Mouse (Mus musculus): Measurements from ENCODE around the gene Spty2d1.
"Not testable (repeated sequence)": the region's sequence is repeated elsewhere in the genome, so short reads cannot be mapped to it uniquely, and the experiment has no call there.

Gene Spty2d1
- long read RNA-seq, experiment 1, full-length matches to known transcripts, result 2 of 2 reads
- long read RNA-seq, experiment 1, partial matches to known transcripts, result 0 of 2 reads
- long read RNA-seq, experiment 1, other reads (novel, unspliced or antisense), result 0 of 2 reads
- long read RNA-seq, experiment 2, full-length matches to known transcripts, result 2 of 15 reads
- long read RNA-seq, experiment 2, partial matches to known transcripts, result 8 of 15 reads
- long read RNA-seq, experiment 2, other reads (novel, unspliced or antisense), result 5 of 15 reads

DNA sequence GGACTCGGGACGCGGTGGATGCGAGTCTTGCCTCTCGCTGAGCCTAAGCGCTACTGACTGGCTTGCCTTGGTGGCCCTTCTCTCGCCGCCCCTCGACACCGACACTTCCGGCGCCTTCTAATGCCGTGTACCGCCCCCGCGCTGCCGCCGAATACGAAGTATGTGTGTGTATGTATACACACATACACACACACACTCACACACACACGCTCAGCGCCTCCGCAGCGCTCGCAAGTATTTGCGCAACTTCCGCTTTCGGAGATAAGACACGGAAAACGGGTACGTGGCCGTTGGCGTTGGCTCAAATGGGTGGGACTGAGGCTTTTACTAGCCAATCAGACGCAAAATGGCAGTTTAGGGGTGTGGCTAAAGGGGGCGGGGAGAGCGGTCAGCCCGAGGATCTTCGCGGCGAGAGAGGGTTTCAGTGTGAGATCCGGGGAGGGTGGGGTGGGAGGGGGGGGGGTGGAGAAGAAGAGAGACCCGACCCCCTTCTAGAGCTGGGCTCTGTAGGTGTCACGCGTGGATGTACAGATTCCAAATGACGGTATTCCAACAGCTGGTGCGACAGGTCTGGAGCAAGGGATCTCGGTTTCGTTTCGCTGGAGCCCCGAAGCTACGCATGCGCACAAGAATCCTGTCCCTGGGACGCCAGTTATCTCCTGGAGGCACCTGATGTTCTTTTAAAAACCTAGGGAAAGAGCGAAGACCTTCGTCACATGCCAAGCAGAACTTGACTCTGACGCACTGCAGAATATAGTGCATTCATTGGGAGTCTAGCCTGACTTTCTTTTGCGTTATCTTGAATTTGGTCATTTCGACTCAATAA, at the start of gene Spty2d1:
Gene Spty2d1, minus strand, starts transcription at position 244 of the 826 bp plus-strand sequence.
- intact Hi-C loops (cut with DNase I), result no loop called here

DNA sequence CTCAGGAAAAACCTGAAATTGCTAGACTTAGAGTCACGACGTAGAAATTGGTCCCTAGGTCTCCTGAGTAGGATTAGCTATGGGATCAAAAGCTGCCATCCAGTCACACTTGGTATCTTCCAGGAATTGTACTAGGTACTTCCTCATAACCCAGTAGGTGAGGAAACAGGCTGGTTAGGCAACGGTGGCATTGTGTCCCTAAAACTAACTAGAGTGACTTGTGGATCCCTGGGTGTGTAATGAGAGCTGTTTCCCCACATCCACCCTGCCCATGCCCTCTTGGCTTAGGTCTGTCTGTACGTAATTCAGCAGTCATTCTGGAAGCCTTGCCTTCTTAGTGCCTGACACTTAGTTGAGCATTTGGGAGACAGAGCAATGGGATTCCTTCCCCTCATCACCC, 48.1 kb upstream of the Spty2d1 start:
- intact Hi-C loops (cut with DNase I), result no loop called here

DNA sequence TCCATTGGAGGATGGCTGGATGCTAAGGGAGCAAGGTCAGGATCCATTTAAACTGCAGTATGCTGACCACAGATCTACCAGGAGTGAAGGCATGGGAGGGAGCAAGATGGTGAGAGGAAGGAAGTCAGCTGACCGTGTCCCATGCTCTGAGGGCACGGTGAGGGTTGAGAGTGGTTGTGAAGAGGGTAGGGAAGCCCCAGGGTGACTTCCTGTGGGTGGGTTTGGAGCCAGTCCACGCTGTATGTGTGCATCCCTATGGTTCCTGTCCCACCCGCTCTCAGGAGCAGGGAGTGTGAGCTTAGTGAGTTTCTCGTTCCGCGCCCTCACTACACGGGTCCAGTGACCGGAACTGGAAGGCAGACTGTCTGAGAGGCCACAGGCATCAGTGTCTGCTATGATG, 47.5 kb upstream of the Spty2d1 start:
- intact Hi-C loops (cut with DNase I), result no loop called here

DNA sequence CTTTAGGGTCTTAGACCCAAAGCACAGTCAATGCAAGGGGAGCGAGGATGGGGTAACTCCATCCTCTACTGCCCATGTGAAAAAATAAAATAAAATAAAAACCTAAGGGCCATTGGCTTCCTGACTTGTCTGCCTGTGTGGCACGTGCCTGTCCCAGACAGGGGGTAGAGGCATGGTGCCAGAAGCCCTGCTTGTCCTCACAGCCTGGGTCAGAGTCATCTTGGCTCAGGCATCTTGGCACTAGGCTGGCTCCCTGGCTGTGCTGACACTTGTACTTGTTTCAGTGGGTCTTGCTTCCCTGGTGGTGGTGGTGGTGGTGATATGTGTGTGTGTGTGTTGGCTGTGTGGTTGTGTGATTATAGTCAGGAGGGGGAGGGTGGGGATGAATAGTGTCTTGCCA, 46.5 kb upstream of the Spty2d1 start:
- intact Hi-C loops (cut with DNase I), result no loop called here

DNA sequence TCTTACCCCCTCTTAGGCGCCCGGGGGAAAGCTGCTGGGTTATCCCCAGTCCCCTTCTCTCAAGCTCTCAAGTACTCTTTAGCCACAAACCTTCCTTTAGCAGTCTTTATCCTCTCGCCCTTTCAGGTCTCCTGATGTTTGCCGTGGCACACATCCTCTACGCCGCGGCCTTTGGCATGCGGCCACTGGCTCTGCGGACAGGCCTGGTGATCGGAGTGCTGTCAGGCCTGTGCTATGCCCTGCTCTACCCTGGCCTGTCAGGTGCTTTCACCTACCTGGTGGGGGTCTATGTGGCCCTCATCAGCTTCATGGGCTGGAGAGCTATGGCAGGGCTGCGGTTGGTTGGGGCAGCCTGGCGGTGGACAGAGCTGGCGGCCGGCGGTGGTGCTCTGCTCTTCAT, 45.1 kb upstream of the Spty2d1 start:
- intact Hi-C loops (cut with DNase I), result no loop called here

DNA sequence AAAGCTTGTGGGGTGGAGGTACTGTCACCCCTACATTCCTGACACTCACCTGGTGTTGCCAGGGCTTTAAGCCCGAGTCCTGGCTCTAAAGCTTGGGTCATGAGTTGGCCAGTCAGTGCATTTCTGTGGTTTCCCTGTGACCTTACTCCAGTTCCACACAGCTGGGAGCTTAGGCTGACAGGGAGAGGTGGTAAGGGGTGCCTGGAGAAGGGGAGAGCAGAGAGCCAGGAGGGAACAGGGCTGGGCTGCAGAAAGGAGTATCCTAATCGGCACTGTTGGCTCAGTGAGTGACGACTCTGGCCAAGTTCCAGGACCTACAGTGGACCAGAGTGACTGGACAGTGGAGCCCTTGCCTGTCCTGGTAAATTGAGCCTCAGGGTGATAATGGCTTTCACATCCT, 44.1 kb upstream of the Spty2d1 start:
- intact Hi-C loops (cut with DNase I), result no loop called here

DNA sequence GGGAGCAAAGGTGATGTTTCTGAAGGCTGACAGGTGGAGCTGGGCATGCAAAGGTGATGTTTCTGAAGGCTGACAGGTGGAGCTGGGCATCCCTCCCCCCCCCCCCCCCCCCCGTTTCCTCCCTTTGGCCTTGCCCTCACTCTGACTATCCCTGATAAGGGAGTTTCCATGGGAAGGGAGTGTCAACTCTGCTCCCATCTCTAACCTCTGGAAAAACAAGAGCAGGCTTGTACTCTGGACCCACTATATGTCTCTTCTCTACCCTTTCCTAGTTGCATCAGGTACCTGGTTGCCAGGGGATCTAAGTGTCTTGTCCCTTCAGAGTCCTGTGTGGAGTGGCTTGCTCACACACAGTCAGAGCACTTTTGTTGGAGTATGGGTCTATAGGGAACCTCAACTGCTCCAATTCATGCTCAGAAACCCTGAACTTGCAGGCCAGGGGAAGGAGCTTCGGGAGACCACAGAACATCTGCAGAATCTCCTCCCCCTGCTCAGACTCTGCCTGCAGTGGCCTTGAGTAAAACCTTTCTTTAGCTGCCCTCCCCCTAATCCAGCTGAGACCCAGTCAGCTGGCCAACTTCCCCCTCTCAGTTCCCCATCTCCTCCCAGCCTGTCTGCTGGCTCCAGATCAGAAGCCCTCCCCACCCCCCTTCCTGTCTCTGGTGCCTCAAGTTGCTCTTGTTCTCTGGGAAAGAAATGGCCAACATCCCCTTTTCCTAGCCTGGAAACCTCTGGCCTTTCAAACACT, 43.4 kb upstream of the Spty2d1 start:
- intact Hi-C loops (cut with DNase I), result no loop called here

DNA sequence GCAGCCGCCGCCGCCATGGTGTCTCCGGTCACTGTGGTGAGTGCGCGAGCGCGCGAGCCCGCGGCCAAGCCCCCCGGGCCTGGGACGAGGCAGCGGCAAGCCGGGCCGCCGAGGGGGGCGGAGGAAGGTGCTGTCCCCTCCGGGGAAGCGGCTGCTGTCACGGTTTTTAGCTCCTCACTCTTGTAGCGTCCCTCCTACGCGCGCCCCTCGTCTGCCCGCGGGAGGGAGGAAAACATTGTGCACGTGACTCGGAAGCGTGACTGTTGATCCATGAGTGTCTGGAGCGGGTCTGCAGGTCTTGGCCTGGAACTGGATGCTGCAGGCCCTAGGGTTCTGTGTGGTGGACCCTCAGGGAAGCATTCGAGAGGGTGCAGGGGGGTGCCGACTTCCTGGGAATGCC, 42.6 kb upstream of the Spty2d1 start:
- intact Hi-C loops (cut with DNase I), result no loop called here

DNA sequence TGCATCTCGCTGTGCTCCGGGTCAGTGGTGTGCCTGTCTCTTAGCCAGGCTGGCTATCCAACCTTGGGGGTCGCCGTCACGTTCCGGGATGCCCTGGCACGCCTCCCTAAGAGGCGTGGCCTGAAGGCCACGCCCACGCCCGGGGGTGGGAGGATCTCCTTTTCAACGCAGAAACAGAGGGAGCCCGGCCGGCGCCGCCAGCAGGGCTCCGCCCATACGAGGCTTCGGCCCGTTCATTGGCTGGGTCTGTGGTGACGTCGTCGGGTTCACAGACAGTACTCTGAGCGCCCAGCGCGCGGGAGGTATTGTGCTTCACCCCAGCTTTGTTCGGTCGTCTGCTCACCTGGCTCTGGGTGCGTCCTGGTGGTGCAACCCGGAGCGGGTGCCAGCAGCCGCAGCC, 42.2 kb upstream of the Spty2d1 start, which contains the start of gene Tmem86a:
Gene Tmem86a, plus strand, starts transcription at position 236 of the 400 bp plus-strand sequence.
- intact Hi-C loops (cut with DNase I), result no loop called here

DNA sequence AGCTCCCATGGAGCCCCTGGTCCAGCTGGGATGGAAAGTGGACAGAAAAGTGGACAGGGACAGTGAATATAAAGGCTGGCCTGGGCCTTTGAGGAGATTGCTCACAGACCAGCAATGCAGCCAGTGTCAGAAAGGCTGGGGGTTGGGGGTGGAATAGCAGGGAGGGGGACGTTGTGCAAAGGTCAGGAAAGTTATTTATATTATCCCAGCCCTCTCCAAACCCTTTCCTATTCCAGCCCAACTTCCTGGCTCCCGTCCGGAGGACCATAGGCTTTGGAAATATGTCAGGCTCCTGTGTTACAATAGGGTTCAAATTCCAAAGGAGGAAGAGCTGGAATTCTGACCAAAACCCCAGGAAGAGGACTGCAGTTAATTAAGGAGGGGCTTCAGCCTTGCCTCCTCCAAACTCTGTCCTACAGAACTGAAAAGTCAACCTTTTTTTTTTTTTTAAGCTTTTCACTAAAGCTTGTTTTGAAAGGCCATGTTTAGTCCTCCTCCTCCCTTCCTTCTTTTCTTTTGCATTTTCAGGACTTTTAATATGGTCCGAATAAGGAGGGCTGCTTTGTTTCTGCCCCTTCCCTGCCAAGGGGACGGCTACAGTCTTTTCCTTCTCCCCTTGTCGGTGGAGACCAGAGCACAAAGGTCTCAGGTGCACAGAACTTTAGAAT, 34.7 kb upstream of the Spty2d1 start:
- intact Hi-C loops (cut with DNase I), result no loop called here

DNA sequence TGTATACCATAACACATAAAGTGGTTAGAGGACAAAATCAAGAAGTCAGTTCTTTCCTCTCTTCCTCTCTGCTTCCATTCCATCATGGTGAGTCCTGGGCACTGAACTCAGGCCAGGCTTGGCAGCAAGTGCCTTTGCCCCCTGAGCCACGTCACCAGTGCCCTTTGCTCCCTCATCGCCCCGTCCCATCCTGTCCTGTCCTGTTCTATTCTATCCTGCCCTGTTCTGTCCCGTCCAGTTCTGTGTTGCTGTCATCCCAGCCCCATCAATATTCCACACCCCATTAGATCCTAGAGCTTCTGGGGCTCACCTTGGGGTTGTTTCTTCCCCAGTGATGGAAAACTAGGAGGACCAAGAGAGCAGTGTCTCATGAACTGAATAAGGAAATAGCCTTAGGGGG, 33.9 kb upstream of the Spty2d1 start:
- intact Hi-C loops (cut with DNase I), result no loop called here

DNA sequence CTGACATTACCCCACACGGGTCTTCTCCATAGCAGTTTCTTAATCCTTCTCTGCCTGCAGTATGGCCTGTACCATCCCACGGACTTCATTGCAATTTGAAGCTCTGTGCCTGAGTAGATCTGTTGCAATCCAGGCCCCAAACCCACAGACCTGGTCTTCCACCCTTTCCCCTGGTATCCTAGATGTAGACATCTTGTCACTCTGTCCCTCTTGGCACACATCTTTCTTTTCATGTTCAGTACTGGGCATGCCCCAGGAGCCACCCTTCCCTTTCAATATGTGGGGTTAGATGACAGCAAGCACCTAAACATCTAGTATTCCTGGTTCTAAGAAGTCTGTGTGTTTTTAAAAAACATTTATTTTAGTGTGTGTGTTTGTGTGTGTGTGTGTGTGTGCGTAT, 33.5 kb upstream of the Spty2d1 start:
- intact Hi-C loops (cut with DNase I), result no loop called here

DNA sequence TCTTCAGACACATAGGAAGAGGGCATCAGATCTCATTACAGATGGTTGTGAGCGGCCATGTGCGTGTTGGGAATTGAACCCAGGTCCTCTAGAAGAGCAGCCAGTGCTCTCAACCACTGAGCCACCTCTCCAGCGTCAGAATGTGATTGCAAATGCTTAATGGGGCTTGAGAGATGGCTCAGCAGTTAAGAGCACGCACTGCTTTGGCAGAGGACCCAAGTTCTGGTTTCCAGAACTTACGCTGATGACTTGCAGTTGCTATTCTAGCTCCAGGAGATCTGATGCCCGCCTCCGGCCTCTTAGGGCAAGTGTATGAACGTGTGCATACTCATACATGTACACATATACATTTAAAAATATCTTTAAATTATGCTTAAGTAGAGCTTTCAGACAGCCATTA, 27.2 kb upstream of the Spty2d1 start:
- intact Hi-C loops (cut with DNase I), result no loop called here

DNA sequence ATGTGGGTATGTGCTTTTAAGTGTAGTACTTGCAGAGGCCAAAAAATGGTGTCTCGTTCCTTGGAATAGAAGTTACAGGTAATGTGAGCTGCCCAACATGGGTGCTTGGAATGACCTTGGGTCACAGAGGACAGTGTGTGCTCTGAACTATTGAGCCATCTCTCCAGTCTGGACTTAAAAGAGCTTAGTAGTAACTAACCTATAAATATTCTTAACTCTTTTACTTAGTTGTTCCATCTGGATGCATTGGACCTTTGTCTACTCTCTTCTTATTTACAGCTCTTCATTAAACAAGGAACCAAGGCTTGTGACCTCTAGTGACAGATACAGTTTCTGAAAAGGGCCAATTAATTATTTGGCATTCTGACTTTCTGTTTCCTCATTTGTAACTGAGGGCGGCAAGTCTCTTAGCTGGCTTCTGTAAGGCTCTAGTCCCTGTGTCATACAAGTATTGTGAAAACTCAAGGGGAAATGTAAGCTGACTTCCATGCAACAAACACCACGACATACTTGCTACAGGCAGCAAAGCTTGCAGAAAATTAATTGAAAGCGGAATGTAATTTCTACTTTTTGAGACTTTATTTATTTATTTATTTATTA, 26.7 kb upstream of the Spty2d1 start:
- intact Hi-C loops (cut with DNase I), result no loop called here

DNA sequence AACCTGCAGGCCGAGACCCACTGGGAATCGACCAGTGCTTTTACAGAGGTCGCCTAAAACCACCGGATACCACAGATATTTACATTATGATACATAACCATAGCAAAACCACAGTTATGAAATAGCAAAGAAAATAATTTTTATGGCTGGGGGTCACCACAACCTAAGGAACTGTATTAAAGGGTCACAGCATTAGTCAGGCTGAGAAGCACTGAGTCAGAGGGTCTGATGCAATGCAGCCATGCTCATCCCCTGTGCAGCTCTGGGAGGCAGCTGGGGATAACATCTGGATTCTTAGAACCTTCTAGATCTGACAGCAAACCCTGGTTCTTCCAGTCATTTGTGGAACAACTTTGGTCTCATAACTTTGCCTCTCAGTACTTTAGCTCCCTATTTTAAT, 23.2 kb upstream of the Spty2d1 start:
- intact Hi-C loops (cut with DNase I), result no loop called here

DNA sequence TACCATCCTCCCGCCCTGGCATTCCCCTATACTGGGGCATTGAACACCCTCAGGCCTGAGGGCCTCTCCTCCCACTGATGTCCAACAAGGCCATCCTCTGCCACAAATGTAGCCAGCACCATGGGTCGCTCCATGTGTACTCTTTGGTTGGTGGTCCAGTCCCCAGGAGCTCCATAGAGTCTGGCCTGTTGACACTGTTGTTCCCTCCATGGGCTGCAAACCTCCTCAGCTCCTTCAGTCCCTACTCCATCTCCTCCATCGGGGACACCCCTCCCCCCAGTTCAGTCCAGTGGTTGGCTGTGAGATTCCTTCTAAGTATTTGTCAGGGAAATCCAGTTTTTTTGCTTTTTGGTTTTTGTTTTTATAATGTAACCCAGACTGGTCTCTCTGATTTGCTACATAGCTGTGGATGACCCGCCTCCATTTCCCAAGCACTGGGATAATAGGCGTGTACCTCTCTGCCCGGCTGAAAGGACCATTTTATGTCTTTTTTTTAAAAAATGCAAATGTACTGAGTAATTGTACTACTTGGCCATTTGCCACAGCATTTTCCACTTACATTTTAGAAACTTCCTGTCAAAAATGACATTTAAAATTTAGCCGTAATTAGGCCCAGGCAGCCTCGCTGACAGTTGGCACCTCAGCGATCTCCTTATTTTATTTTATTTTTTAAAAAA, 22.4 kb upstream of the Spty2d1 start:
- intact Hi-C loops (cut with DNase I), result no loop called here

DNA sequence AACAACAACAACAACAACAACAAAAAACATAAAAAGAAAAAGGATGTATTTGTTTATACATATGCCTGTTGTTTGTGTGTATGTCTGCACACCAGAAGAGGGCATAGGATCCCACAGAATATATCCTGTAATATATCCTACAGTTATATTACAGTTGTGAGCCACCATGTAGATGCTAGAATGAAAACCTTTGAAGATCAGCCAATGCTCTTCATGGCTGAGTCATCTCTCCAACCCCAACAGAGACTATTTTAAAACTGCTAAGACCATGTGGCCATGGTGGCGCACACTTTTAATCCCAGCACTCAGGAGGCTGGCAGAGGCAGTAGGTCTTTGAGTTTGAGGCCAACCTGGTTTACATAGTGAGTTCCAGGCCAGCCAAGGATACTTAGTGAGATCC, 19.3 kb upstream of the Spty2d1 start:
- intact Hi-C loops (cut with DNase I), result no loop called here

DNA sequence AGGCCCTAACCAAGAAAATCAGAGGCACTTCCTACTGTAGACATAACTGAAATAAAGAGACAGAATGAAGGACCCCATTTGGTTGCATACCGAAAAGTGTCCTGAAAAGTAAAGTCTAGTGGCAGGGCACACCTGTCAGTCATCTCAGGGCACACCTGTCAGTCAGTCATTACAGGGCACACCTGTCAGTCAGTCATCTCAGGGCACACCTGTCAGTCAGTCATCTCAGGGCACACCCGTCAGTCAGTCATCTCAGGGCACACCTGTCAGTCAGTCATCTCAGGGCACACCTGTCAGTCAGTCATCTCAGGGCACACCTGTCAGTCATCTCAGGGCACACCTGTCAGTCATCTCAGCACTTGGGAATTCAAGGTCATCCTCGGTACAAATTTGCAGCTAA, 18.7 kb upstream of the Spty2d1 start:
- intact Hi-C loops (cut with DNase I), result not testable (repeated sequence)

DNA sequence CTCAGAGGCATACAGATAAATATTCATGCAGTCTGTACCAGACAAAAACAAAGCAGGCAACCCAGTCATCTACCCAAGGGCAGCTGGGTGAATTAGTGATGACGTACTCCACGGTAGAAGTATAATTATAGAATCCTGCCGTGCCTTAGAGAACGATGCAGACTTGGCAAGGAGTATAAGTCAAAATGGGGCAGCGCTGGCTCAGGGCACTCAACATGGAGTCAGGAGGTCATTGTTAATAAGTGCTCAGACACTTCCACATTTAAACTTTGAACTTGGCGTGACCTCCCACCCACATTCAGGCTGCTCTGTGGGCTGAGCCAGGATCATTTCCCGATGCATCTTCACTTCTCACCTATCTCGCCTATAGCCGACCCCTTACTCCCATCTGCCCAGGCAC, 17.2 kb upstream of the Spty2d1 start:
- intact Hi-C loops (cut with DNase I), result no loop called here

DNA sequence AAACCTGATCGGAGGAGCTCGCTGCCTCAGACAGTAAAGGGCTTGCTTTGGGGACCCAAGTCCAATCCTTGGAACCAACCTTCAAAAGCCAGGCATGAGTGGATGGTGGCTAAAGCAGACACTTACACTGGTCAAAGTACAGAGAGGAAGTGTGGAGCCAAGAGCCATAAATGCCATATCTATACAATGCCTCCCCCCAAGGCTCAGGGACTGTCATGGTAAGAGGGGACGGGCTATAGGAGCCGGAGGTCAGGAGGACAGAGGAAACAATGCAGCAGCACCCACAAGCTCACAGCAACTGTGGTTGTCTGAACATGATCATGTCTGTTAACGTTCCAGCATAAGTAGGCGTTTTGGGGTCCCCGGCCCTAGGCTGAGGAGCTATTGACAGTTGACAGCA, 16.2 kb upstream of the Spty2d1 start:
- intact Hi-C loops (cut with DNase I), result no loop called here

DNA sequence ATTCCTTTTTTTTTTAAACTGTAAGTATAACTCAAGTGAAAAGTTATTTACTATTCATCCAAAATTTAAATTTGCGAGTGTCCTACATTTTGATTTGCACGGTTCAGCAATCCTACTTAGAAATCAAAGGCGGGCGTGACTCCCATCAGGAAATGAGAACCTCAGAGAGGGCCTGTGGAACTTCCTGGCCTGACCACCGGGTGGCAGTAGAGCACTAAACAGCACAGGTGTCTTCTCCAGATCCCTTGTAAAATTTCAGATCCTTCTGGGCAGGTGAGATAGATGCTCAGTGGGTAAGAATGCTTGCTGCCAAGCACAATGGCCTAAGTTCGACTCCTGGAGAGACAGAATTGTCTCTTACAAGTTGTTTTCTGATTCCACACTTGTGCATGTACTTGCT, 15.3 kb upstream of the Spty2d1 start:
- intact Hi-C loops (cut with DNase I), result loop anchor here (1.0 kb wide), 3 partner anchors 58 to 127 kb away; no protein-coding TSS in a partner anchor
